Mouse (Mus musculus) right cerebral cortex, postnatal 10 days (tissue): ENCODE measurements around the gene Nfib.

Experiments used
- DNase-seq, 2 experiments: peaks; one replicate each; pipeline ENCODE4 v3.0.0; 2021; ENCODE audit warnings: low spot score in 2 of 2

Gene Nfib

DNA sequence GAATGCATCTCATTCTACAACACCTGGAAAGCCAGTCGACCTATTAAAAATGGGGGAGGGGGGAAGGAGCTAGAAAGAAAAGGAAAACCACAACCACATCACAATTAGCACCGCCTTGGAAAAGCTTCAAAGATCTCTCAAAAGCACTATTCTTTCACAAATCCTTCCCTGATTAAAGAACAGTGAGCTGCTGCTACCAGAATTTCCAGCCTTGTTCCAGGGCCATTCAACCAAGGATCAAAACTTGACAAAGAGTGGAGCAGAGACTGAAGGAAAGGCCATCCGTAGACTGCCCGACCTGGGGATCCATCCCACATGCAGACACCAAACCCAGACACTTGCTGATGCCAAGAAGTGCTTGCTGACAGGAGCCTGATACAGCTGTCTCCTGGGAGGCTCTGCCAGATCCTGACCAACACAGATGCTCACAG lies 345.5 kb downstream of the Nfib start:
- DNase-seq = peak in 1 of 2 experiments; percentile 30

GRCm38 (mm10) chr4:82359110-82359509 lies 346.4 kb downstream of the Nfib start:
- no peak for DNase-seq

DNA sequence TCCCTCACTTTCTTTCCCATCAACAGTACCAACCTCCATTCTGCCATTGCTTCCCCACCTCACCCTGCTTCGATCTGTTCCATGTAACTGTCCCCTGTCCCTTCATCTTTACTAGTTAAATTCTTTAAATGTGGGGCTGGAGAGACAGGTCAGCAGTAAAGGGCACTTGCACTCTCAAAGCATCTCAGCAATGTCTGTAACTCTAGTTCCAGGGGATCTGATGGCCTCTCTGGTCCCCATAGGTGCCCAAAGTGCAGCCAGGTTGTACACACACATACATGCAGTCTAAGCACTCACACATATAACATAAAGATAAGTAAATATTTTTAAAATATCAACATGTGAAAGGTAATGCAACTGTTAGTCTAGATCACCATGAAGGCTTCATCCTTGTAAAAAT lies 356.5 kb downstream of the Nfib start:
- no peak for DNase-seq

GRCm38 (mm10) chr4:82344787-82345186 lies 360.8 kb downstream of the Nfib start:
- DNase-seq = peak; percentile 71 to 74

DNA sequence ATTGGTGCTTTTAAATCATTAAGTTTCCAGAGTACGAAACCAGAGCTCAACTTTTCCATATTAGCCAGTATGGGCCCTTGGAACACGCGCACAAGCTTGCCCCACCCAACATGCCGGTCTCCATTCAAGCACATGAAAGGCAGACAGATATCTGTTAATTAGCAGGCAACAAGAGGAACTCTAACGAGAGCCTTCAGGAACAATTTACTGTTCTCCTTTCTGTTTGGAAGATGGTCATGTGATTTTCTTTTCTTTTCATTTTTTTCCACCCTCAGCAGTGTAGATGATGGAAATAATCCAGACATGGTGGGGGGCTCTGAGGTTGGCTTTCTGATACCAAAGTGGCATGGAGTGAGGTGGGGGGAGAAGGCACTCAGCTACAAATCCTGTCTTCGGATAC lies 361.3 kb downstream of the Nfib start:
- no peak for DNase-seq

DNA sequence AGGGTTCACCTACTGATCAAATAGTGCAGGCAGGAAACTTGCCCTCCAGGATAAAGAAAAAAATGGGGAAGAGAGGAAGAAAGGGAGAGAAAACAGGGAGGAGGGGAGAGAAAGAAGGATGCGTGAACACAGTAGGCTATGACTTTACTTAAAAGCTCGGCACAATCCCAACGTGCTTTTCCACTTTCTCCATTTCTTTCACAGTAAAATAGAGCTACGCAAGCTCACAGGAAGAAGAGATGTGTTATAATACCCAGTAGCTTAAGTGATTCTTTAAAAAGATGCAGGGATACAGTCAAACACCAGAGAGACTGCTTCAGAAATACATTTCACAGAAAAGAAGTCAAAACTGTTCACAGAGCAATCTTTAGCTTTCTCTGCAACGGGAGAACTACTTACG lies 366.6 kb downstream of the Nfib start:
- DNase-seq = no peak

DNA sequence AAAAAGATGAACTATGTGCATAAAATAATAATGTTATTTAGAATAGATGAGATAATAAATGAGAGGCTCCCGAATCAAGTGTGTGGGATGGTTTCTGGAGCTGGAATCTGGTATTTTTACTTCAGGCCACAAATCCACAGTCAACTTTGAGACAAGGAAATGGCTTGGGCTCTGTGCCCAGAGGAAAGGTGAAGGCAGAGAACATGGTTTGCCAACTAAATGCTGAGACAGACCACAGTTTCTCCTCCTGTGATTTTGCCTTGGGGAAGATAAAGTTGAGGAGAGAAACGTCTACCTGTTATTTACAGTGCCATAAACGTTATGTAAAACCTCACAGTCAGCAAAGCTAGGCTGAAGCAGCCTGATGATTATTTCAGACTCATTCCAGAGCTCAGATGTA lies 367.1 kb downstream of the Nfib start:
- peak in 1 of 2 experiments; percentile 31 for DNase-seq

DNA sequence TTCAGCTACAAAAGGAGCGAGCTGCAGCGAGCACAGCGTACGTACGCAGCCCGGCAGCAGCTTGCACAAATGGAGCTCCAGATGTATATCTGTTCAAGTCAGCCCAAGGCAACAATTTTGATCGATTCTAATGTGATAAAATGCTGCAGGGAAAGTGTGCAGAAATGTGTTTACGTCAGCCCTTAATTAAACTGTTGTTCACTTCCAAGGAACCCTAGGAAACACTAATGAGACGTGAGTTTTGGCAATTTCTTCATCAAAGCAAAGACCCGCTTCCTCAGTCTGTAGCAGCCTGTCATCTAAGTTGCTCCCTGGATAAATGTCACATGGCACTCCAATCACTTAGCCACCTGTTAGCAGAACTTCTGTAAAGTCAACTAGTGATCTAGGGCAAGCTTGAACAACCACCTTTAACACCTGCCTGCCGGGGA lies 368.6 kb downstream of the Nfib start:
- DNase-seq = no peak

DNA sequence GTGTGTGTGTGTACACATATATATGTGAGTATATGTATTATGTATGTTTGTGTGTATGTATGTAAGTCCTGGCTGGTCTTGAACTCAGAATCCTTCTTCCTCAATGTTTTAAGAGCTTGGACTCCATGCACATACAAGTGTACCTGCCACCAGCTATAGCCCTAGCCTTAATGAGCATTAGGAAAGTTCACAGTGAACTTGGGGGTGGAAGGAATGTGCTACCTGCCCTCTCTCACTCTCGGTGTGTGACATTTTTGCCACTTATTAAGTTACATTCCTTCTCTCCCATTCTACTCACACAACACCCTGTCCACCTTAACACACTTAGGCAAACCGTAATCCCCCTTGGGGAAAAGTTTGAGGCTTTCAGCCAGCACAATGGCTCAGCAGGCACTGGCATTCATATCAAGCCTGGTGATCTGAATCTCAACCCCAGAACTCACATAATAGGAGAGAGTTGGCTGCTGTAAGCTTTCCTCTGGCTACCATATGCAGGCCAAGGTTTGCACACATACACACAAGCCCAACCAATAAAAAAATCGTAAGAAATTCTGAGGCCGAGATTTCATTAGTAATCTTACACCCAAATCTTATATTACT lies 370.2 kb downstream of the Nfib start:
- no peak for DNase-seq

DNA sequence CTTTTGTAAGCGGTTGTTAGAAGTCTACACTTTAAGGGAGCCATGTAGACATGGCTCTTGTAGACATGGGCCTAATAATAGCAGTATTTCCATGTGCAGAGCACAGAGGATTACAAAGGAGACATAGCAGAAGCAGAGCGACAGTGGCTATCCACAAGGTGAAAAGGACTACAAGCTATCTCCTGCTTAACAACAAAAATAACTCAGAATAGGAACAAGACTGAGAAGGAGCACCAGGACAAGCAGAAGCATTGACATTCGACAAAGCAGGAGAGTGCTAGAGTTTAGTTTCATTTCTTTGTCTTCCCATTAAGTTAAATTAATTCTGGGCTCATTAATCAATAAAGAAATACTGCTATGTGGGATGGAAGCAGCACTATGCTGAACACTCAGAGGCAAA lies 372.1 kb downstream of the Nfib start:
- no peak for DNase-seq

- DNase-seq = no peak
Observed at GRCm38 (mm10) chr4:82330095-82330494, 375.5 kb downstream of the Nfib start.

DNA sequence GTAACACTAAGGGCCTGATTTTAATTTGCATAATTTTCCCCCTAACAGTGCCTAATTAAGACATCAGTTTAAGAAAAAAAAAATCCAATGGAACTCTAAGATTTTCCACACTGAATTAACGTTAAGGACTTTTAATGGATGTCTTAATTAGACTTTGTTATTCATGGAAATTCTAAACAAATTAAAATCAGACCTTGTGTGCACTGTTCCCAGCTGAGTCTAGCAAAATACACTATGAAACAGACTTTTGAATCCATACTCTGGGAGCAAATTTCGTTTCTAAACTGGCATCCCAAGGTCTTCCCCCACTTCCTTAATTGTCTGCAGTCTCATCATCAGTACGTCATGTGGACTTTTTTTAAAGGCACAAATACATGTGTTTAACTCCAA lies 379.4 kb downstream of the Nfib start:
- DNase-seq = no peak

DNA sequence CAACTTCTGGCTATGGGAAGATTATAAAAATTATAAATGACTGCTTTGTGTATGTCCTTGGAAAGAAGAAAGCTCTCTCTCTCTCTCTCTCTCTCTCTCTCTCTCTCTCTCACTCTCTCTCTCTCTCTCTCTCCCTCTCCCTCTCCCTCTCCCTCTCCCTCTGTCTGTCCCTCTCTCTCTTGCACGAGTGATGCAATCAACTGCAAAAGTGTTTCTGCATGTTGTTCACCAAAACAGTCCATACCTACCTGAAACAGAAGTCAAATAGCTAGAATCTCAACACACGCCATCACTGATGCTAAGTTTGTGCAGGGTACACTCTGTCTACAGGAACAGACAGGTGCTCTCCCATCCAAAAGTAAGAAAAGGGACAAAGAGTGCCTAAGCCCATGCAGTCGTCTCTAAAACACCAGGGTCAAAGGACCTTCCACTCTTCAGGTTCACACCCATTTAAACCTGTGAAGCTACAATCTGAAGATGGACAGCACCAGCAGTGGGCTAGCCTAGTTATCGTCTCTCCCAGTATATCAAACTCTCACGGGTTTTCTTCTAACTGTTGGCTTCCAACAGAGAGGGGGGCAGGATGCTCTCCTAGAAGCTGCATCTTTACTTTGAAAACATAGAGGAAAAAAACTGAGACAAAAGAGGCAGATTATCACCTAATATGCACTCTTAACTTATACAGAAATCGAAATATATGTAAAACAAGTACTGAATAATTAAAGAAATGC lies 380.0 kb downstream of the Nfib start:
- no peak for DNase-seq

GRCm38 (mm10) chr4:82324977-82325376 lies 380.6 kb downstream of the Nfib start:
- DNase-seq = no peak

- DNase-seq = no peak
Observed at GRCm38 (mm10) chr4:82321008-82321407, 384.5 kb downstream of the Nfib start.

- DNase-seq = no peak
Observed at GRCm38 (mm10) chr4:82319388-82319787, 386.2 kb downstream of the Nfib start.

GRCm38 (mm10) chr4:82316168-82316567 lies 389.4 kb downstream of the Nfib start:
- no peak for DNase-seq

DNA sequence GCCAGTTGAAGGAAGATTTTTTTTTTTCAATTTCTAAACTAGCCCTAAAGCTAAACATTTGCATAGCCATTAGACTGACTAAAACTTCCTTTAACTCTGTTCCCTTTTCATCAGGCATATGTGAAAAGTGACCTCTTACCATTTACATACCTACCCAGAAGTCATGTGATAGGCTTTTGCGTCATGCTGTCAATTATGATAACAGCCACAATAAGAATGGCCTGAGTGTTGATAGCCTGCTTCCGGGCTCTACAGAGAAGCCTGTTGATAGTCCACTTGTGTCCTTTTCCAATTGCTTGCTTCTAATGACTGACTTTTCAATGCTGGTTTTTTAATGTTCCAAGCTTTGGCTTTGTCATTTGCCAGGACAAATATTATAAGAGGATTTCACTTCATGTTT lies 389.8 kb downstream of the Nfib start:
- no peak for DNase-seq

DNA sequence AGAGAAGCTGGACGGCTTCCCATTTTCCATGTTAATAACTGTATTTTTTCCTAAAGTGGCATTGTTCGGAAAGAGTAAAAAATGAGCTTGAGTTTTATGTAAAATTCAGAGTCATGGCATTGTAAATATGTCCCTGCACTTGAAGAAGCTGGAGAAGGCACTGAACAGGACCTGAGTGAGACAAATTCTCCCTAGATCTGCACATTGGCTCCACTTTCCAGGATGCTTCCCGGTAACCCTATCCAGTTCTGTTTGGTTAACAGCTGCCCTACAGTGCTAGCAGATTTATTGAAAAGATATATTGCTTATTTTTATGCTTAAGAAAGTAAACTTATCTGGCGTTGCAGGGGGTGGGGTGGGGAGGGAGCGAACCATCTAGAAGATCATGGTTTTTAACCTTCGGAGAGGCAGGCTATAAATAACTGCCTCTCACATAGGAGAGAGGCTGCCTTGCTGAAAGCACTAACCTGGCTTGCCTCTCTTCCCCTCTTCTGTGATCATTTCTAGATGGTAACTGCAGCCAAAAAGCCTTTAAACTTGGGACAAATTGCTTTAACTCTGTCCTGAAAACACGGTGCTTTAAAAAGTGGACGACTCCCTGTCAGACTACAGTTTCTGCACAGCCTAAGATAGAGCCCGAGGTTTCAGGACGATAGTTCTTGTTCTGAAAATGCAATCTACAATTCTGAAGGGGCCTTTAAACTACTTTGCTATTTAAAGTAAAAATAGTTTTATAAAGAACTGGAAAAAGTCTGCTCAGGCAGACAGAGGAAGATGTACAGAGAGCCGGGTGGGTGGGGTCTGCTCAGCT lies 394.4 kb downstream of the Nfib start:
- DNase-seq = no peak

- DNase-seq = no peak
Observed at GRCm38 (mm10) chr4:82306045-82306444, 399.5 kb downstream of the Nfib start.

- peak; percentile 49 to 50 for DNase-seq
Observed at GRCm38 (mm10) chr4:82304148-82304871, 401.2 kb downstream of the Nfib start.

DNA sequence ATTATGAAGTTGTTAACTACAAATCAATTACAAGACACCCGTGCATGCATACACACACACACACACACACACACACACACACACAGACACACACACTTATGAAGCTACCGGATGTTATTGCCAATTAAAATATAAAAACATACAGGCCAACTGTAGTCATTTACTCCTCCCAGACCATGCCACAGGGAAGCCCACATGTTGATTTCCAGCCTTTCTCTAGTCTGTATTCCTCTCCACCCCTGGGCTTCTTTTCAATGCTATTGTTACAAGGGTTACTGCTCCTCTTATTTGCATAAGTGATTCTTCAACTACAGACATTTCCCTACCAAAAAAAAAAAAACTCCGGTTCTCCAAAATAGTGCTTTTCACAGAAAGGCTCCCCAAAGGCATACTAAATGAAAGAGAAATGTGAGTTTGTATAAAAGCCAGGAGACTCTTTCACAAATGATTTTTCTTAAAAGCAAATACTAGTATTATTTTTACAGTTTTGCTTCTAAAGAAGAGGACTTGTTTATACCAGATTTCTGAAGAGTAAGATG lies 402.1 kb downstream of the Nfib start:
- no peak for DNase-seq
